Mouse (Mus musculus) hindbrain, embryonic 13.5 days (tissue): ENCODE data around the gene Gm20696. TPM values are rescaled to one million over a fixed set of nuclear protein-coding genes. Genes with fewer than 3 reads are reported as not detected.

Experiments
- ATAC-seq: fragments of 200-750 bp; cut with Nextera tagmentation; 2 replicates; pipeline ENCODE4 v1.8.0; 2017; ENCODE audit warnings: moderate TSS enrichment; ENCODE audit not compliant: low FRiP score
- H3K27ac ChIP-seq: fragments of 300-500 bp; sonication (generic); 2 replicates; pipeline ENCODE4 v1.5.1; 2015; ENCODE audit warnings: inconsistent platforms, mild to moderate bottlenecking, moderate library complexity
- H3K27me3 ChIP-seq: fragments of 300-500 bp; sonication (generic); 2 replicates; pipeline ENCODE4 v1.6.1; 2015; ENCODE audit warnings: mild to moderate bottlenecking, inconsistent platforms
- H3K36me3 ChIP-seq: fragments of 300-500 bp; sonication (generic); 2 replicates; pipeline ENCODE4 v1.6.1; 2015; ENCODE audit warnings: mild to moderate bottlenecking, inconsistent platforms
- H3K4me1 ChIP-seq: fragments of 300-500 bp; sonication (generic); replicated peaks from 2 replicates; pipeline ENCODE4 v1.6.1; 2015; ENCODE audit warnings: inconsistent platforms
- H3K4me2 ChIP-seq: fragments of 300-500 bp; sonication (generic); 2 replicates; pipeline ENCODE4 v1.6.1; 2015; ENCODE audit warnings: inconsistent platforms, mild to moderate bottlenecking, moderate library complexity
- H3K4me3 ChIP-seq: fragments of 300-500 bp; sonication (generic); 2 replicates; pipeline ENCODE4 v1.5.1; 2015; ENCODE audit warnings: mild to moderate bottlenecking, inconsistent platforms
- H3K9ac ChIP-seq: fragments of 300-500 bp; sonication (generic); 2 replicates; pipeline ENCODE4 v1.6.1; 2015; ENCODE audit warnings: mild to moderate bottlenecking, inconsistent platforms
- H3K9me3 ChIP-seq: fragments of 300-500 bp; sonication (generic); 2 replicates; pipeline ENCODE4 v1.6.1; 2016; ENCODE audit warnings: inconsistent platforms
- WGBS: fragments of 180-500 bp; shearing (Covaris S2); methylation state at CpG from one replicate; pipeline ENCODE4 v1.1.7; 2015; 5-methylcytosine and 5-hydroxymethylcytosine counted together
- polyA plus RNA-seq: library from polyadenylated mRNA; unstranded; fragments of >200 nt; fragmentation: Nextera tagmentation; extraction: Ambion mirVana; gene quantifications from 2 replicates; pipeline ENCODE4 v1.2.1, GENCODE M21; 2015

The Gm20696 gene
- polyA plus RNA-seq, 1 experiment from 2014 or later: 2.7 TPM

DNA sequence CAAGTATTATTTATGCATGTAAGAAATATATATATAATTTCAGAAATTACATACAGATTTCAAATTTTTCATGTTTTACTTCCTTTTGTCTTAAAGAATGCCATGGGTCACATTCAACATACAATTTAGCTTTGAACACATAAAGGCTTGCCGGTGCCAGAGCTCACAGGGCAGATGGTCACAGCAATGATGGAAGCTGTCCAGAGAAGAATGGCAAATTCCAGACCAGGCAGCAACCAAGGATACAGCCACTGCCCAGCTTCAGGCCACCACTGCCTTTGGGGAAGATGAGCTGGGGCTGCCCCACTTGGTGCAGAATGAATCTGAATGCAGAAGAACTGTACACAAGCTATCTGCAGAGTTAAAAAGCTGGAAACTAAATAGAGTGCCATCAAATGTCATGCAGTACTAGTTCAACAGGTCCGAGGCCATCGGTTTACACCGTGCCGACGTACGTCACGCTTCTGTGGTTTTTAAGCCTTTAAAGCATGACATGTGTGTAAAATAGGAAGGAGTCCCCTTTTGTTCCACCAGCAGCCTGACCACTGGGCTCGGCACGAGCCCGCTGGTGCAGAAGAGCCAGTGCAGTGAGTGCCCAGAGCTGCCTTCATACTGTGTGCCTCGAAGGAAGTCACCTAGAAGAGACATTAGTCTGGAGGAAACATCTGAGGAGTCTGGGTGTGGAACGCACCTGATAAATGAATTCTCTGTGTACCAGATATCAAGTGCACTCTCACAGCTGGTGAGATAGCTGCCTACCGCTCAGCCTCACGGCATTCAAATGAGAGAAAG lies 383.5 kb downstream of the Gm20696 start:
- H3K9me3 ChIP-seq: no peaks in the 10 kb centered on the region
- peaks cover 6% of the 10 kb centered on the region for H3K4me1 ChIP-seq
- no peak; the same call in 1 of the 2 replicates for ATAC-seq
- 43% methylated on average over 15 of the region's 15 CpGs for WGBS
- no peak overlapping the region for H3K9ac ChIP-seq
- peaks cover 4% of the 10 kb centered on the region; the same call in 1 of the 2 replicates for H3K27me3 ChIP-seq
- H3K27ac ChIP-seq: no peak overlapping the region
- H3K4me3 ChIP-seq: no peak overlapping the region
- H3K36me3 ChIP-seq: no peaks in the 10 kb centered on the region
- no peak overlapping the region for H3K4me2 ChIP-seq

- Histone ChIP-seq H3K27me3 (peaks cover 6% of the 10 kb centered on the region; the same call in 1 of the 2 replicates), H3K4me3 (no peak overlapping the region), H3K36me3 (no peaks in the 10 kb centered on the region), H3K9me3 (no peaks in the 10 kb centered on the region), H3K27ac (no peak overlapping the region), H3K4me1 (peaks cover 6% of the 10 kb centered on the region), H3K4me2 (no peak overlapping the region), H3K9ac (no peak overlapping the region)
- 94% methylated on average over 9 of the region's 9 CpGs for WGBS
- no peak for ATAC-seq
Observed at GRCm38 (mm10) chr6:99281433-99281832, 385.2 kb downstream of the Gm20696 start.

DNA sequence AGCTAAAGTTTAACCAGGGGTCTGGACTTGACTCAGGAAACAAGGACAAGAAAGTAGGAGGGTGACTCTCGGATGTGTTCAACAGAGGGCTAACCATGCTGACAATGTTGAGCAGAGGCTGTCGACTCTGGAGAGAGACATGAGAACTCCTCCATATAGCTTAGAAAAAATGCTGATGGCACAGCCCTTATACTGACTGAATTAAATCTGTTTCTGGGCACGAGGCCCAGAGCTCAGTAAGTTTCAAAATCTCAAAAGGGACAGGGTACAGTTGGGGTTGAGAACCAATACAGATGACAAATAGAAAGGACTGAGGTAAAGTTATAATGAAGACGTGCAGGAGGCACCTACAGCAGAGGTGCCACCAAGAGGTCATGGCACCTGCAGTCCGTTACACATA lies 386.0 kb downstream of the Gm20696 start:
- ATAC-seq: no peak
- 84% methylated on average over 5 of the region's 5 CpGs for WGBS
- no peaks in the 10 kb centered on the region for H3K9me3 ChIP-seq

GRCm38 (mm10) chr6:99277251-99277650 lies 389.3 kb downstream of the Gm20696 start:
- H3K9me3 ChIP-seq: no peaks in the 10 kb centered on the region
- H3K27me3 ChIP-seq: 0 out of 2 replicates have a peak, but pooled peaks cover 2% of the 10 kb centered on the region
- WGBS: 85% methylated on average over 1 of the region's 1 CpGs
- H3K27ac ChIP-seq: no peak overlapping the region
- no peak overlapping the region for H3K4me3 ChIP-seq
- ATAC-seq: no peak
- no peaks in the 10 kb centered on the region for H3K4me1 ChIP-seq
- H3K36me3 ChIP-seq: no peaks in the 10 kb centered on the region
- H3K9ac ChIP-seq: no peak overlapping the region
- H3K4me2 ChIP-seq: no peak overlapping the region

More for the DNA sequence above, 386.0 kb downstream of the Gm20696 start:
- no peaks in the 10 kb centered on the region for H3K36me3 ChIP-seq
- no peak overlapping the region for H3K9ac ChIP-seq
- H3K27ac ChIP-seq: no peak overlapping the region
- no peak overlapping the region for H3K4me3 ChIP-seq
- H3K4me1 ChIP-seq: peaks cover 6% of the 10 kb centered on the region
- peaks cover 4% of the 10 kb centered on the region; the same call in 1 of the 2 replicates for H3K27me3 ChIP-seq
- no peak overlapping the region for H3K4me2 ChIP-seq

DNA sequence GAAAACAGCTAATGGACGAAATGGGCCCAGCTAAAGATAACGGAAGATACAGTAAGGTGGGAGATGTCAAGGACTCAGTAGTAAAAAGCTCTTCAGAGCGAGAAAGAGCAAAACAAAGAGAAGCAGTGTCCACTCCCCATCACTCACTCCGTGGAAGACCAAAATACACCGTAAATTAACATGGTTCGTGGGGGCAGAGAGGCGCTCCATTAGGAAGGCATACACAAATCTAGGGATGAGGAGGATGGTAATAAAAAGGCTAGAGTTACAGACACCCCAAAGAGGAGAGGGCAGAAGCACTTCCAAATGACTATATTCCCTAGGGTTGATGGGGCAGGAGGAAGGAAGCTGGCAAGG lies 390.3 kb downstream of the Gm20696 start:
- no peak for ATAC-seq
- WGBS: 72% methylated on average over 7 of the region's 7 CpGs
- Histone ChIP-seq H3K9ac (no peak overlapping the region), H3K4me1 (no peaks in the 10 kb centered on the region), H3K27me3 (0 out of 2 replicates have a peak, but pooled peaks cover 2% of the 10 kb centered on the region), H3K4me3 (no peak overlapping the region), H3K4me2 (no peak overlapping the region), H3K36me3 (no peaks in the 10 kb centered on the region), H3K27ac (no peak overlapping the region), H3K9me3 (no peaks in the 10 kb centered on the region)

GRCm38 (mm10) chr6:99275381-99276296 lies 391.0 kb downstream of the Gm20696 start:
- no peak overlapping the region for H3K4me3 ChIP-seq
- H3K27me3 ChIP-seq: 0 out of 2 replicates have a peak, but pooled peaks cover 2% of the 10 kb centered on the region
- H3K36me3 ChIP-seq: no peaks in the 10 kb centered on the region
- H3K9ac ChIP-seq: no peak overlapping the region
- WGBS: 62% methylated on average over 21 of the region's 21 CpGs
- H3K4me2 ChIP-seq: no peak overlapping the region
- H3K9me3 ChIP-seq: no peaks in the 10 kb centered on the region
- no peak overlapping the region for H3K27ac ChIP-seq
- no peaks in the 10 kb centered on the region for H3K4me1 ChIP-seq
- ATAC-seq: no peak

GRCm38 (mm10) chr6:99274667-99275066 lies 391.9 kb downstream of the Gm20696 start:
- no peak for ATAC-seq
- Histone ChIP-seq H3K4me2 (no peak overlapping the region), H3K9ac (no peak overlapping the region), H3K27ac (no peak overlapping the region), H3K36me3 (no peaks in the 10 kb centered on the region), H3K9me3 (no peaks in the 10 kb centered on the region), H3K4me1 (no peaks in the 10 kb centered on the region), H3K4me3 (no peak overlapping the region), H3K27me3 (0 out of 2 replicates have a peak, but pooled peaks cover 2% of the 10 kb centered on the region)
- WGBS: 88% methylated on average over 5 of the region's 5 CpGs

- Histone ChIP-seq H3K9me3 (no peaks in the 10 kb centered on the region), H3K27me3 (0 out of 2 replicates have a peak, but pooled peaks cover 2% of the 10 kb centered on the region), H3K27ac (no peak overlapping the region), H3K4me1 (no peaks in the 10 kb centered on the region), H3K4me3 (no peak overlapping the region), H3K9ac (no peak overlapping the region), H3K36me3 (no peaks in the 10 kb centered on the region), H3K4me2 (no peak overlapping the region)
- no peak for ATAC-seq
- 80% methylated on average over 6 of the region's 6 CpGs for WGBS
Observed at GRCm38 (mm10) chr6:99274222-99274621, 392.4 kb downstream of the Gm20696 start.

DNA sequence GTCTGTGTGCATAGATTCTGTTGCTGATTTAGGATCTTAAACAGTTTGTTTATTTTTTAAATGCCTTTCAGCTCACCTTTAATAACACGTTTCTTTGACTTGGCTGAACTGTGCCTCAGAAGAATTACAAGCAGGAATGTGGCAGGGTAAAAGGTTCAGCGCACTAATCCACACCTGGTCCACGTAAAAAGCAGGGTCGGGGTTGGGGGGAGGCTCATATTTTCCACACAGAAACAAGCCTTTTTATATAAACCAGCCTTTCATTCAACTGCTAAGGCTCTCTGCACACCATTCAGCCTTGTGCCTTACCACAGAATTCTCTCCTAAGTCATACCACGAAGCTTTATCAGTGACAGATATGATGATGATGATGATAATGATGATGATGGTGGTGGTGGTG lies 393.4 kb downstream of the Gm20696 start:
- H3K4me3 ChIP-seq: no peak overlapping the region
- H3K4me2 ChIP-seq: no peak overlapping the region
- no peaks in the 10 kb centered on the region for H3K36me3 ChIP-seq
- peaks cover 7% of the 10 kb centered on the region for H3K4me1 ChIP-seq
- H3K9ac ChIP-seq: no peak overlapping the region
- no peak overlapping the region for H3K27ac ChIP-seq
- no peak for ATAC-seq
- no peaks in the 10 kb centered on the region for H3K9me3 ChIP-seq
- H3K27me3 ChIP-seq: 0 out of 2 replicates have a peak, but pooled peaks cover 2% of the 10 kb centered on the region
- WGBS: 85% methylated on average over 5 of the region's 5 CpGs

DNA sequence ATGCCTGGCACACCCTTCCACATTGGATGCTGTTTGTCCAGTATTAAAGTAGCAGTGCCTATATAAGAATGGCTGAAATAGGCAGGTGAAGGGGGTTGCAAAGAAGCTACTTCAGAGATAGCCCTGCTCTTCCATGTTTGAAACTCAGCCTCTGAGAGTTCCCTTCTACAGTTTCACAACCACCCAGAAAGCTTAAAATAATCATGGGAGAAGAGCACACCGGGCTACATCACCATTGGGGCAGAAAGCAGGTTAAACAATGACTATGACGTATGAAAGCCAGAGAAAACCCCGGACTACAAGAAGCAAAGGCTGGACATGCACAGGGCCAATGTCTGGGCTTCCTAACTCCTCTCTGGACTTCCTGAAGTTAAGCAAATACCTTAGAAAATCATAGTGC lies 394.4 kb downstream of the Gm20696 start:
- Histone ChIP-seq H3K9me3 (no peaks in the 10 kb centered on the region), H3K4me1 (peaks cover 11% of the 10 kb centered on the region), H3K9ac (no peak overlapping the region), H3K27ac (no peak overlapping the region), H3K4me3 (no peak overlapping the region), H3K27me3 (0 out of 2 replicates have a peak, but pooled peaks cover 2% of the 10 kb centered on the region), H3K36me3 (no peaks in the 10 kb centered on the region), H3K4me2 (no peak overlapping the region)
- 80% methylated on average over 3 of the region's 3 CpGs for WGBS
- ATAC-seq: no peak

DNA sequence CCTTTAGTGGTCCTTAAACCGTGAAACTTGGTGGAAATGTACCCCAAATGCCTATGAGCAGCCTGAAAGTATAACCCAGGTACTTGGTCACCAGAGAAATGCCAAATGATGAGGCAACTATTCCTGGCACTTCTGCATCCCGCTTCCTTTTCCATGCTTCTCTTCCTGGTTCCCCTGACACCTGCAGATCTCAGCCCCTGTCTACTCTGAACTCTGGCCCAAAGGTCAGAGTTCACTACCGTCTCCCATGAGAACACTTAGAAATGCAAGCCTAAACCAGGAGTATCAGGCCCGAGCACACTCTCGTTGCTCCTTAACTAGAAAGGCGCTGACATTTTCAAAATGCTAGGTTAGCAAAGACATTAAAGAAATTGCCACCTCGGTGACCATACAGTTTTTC lies 394.9 kb downstream of the Gm20696 start:
- H3K36me3 ChIP-seq: no peaks in the 10 kb centered on the region
- H3K9ac ChIP-seq: no peak overlapping the region
- no peak overlapping the region for H3K4me2 ChIP-seq
- ATAC-seq: no peak
- H3K4me3 ChIP-seq: no peak overlapping the region
- H3K9me3 ChIP-seq: no peaks in the 10 kb centered on the region
- H3K4me1 ChIP-seq: peaks cover 11% of the 10 kb centered on the region
- H3K27ac ChIP-seq: no peak overlapping the region
- WGBS: 77% methylated on average over 7 of the region's 7 CpGs
- H3K27me3 ChIP-seq: no peaks in the 10 kb centered on the region

DNA sequence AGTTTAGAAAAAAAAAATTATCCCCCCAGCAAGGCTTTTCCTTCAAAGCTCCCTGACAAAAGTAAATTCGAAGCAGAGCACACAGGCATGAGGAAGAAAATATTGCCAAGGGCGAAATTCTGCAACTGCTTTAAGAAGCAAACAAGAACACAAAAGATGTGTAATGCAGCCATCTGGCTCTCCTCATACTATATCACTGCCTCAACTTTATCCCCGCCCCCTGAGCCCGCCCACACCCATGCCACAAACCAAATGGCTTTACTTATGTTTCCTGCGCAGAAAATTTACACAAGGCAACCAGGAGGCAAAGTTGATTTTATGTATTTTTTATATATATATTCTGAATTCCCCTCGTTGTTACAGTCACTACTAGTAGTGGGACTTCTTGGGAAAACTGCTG lies 396.7 kb downstream of the Gm20696 start:
- Histone ChIP-seq H3K4me1 (peaks cover 28% of the 10 kb centered on the region), H3K36me3 (no peaks in the 10 kb centered on the region), H3K4me3 (no peak overlapping the region), H3K9me3 (no peaks in the 10 kb centered on the region), H3K27ac (no peak overlapping the region), H3K27me3 (0 out of 2 replicates have a peak, but pooled peaks cover 2% of the 10 kb centered on the region), H3K9ac (no peak overlapping the region), H3K4me2 (no peak overlapping the region)
- ATAC-seq: no peak
- 74% methylated on average over 6 of the region's 6 CpGs for WGBS
